Mouse (Mus musculus) neutrophil, adult 65 days (primary cell): ENCODE data around the gene Nipal4. TPM values are rescaled to one million over a fixed set of nuclear protein-coding genes. Genes with fewer than 3 reads are reported as not detected.

Source experiments
- total RNA-seq: library from RNA; stranded (reverse); gene quantifications from 2 replicates; pipeline ENCODE4 v1.2.4, GENCODE M21; 2023

Nipal4 gene
- not detected in 2 replicates for total RNA-seq

GRCm38 (mm10) chr11:46165866-46166585, at the start of gene Nipal4:
TSS of gene Nipal4 (minus strand) at chr11:46166508.

Other genes starting within 250 kb of the Nipal4 start
- gene Lsm11, start 221.6 kb downstream of the Nipal4 start, total RNA-seq, result 2.4 and 3.0 TPM in 2 replicates
- 3.4 and 3.6 TPM in 2 replicates for gene Thg1l, start 211.0 kb downstream of the Nipal4 start, total RNA-seq
- not detected in 2 replicates for gene Sox30, start 186.2 kb downstream of the Nipal4 start, total RNA-seq
- 3.6 and 6.2 TPM in 2 replicates for gene Gm12166, start 114.2 kb downstream of the Nipal4 start, total RNA-seq
- 151 and 195 TPM in 2 replicates for gene Adam19, start 110.5 kb downstream of the Nipal4 start, total RNA-seq
- not detected in 2 replicates for gene Fndc9, start 69.0 kb upstream of the Nipal4 start, total RNA-seq
- 218 and 227 TPM in 2 replicates for gene Cyfip2, start 146.4 kb upstream of the Nipal4 start, total RNA-seq
- gene Itk, start 223.0 kb upstream of the Nipal4 start, total RNA-seq, result 2.9 and 4.5 TPM in 2 replicates
- gene Fam71b, start 230.1 kb upstream of the Nipal4 start, total RNA-seq, result 0.57 and 0.64 TPM in 2 replicates